Mouse (Mus musculus): Measurements from ENCODE around the gene Tmem39a.

- TF ChIP-seq CTCF (IDR thresholded peaks at IDR 0.05; ENCODE audit: low read depth): no peak
- no peak for TF ChIP-seq EP300 (IDR thresholded peaks at IDR 0.05; ENCODE audit: low read depth)
Observed at GRCm38 (mm10) chr16:38584761-38585160, 26.3 kb downstream of the Tmem39a start.
